Mouse (Mus musculus) stomach, postnatal 0 days (tissue): ENCODE results near the gene Degs1.

Experiments
- CTCF ChIP-seq: IDR thresholded peaks from 2 replicates; pipeline ENCODE4 v1.5.1; 2016; ENCODE audit warnings: antibody characterized with exemption, low read depth, mild to moderate bottlenecking, moderate library complexity
- EP300 ChIP-seq: optimal IDR thresholded peaks from 2 replicates; pipeline ENCODE3; 2016; ENCODE audit warnings: antibody characterized with exemption

DNA sequence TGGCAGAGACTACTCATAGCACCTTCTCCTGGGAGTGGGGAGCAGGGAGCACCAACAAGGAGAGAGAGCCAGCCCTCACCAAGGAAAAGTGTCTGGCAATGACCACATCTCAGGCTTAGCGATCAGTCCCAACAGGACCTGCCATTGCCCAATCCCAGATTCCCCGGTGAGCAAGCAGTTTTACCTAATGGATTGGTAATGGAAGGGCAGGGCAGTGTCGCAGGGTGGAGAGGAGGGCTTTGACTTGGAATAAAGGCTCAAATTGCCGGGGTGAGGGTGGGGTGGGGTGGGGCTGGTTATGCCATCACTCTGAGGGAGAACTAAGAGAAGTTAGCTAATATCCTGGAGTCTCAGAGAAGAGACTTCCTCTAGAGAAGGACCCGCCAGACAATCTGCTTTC, 11.0 kb downstream of the Degs1 start:
- no peak for TF ChIP-seq EP300
- TF ChIP-seq CTCF: no peak
